Mouse (Mus musculus) lung, postnatal 0 days (tissue): ENCODE measurements around the gene Ntn5.

Experiments used
- CTCF ChIP-seq: IDR thresholded peaks from 2 replicates; pipeline ENCODE4 v1.5.1; 2016; ENCODE audit warnings: antibody characterized with exemption, mild to moderate bottlenecking
- EP300 ChIP-seq: IDR thresholded peaks from 2 replicates; pipeline ENCODE4 v1.6.1; 2016; ENCODE audit warnings: antibody characterized with exemption, mild to moderate bottlenecking, control low read depth

DNA sequence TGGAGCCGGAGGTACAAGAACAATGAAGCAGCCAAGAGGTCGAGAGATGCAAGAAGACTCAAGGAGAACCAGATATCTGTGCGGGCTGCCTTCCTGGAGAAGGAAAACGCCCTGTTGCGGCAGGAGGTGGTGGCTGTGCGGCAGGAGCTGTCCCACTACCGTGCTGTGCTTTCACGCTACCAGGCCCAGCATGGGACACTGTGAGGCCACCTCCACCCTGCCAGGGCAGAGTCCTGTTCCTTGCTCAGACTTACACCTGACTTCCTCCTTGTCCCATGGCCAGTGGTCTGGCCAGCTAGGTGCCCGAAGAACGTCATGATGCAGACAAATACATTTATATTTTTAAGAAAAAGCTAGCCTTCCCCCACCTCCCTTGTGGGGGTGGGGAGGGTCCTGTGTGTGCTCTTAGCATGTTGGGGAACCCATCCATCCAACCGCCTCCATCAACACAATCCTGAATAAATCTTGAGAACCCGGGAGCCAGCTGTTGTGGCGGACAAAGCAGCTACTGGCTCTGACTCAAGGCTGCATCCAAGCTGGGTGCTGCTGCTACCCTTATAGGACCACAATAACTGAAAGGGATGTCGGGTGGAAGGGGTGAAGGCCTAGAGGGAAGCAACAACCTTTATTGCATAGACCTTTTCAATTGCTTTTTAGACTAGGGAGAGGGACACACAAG, 26.0 kb downstream of the Ntn5 start:
- TF ChIP-seq CTCF (no peak), EP300 (no peak)
